Mouse (Mus musculus) neutrophil, adult 83 days (primary cell): ENCODE data around the gene Cylc2. TPM values are rescaled to one million over a fixed set of nuclear protein-coding genes. Genes with fewer than 3 reads are reported as not detected.

Experiments used
- total RNA-seq, 2 experiments: library from RNA; stranded (reverse); gene quantifications; one replicate each; pipeline ENCODE4 v1.2.4; 2023

Cylc2 gene
- not detected for total RNA-seq

DNA sequence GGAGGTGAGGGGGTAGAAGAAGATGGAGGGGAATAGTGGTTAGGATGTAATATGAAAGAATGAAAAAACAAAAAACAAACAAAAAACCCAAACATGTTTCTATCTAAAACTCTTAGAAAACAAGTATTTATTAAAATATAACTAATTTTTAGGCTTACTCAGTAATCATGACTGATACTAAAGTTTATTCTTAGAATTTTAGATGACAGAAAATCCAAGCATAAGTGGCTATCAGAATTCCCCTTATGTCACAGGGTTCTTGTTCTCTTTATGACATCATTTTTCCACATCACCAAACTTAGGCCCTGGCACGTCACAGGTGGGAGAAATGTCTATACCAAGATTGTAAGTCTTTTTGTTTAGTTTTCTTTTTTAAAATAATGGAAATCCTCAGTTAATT lies at the start of gene Cylc2:
Gene Cylc2 (plus strand): TSS at position 301 of the 400 bp plus-strand sequence.

